Mouse (Mus musculus) testis, postnatal 14 days (tissue): ENCODE data around the gene Olfr39.
"Not testable (repeated sequence)": the region's sequence is repeated elsewhere in the genome, so short reads cannot be mapped to it uniquely, and the experiment has no call there.

Experiments used
- DNase-seq: peaks from one replicate; pipeline ENCODE4 v3.0.0; 2021; ENCODE audit warnings: low spot score

Olfr39 gene

DNA sequence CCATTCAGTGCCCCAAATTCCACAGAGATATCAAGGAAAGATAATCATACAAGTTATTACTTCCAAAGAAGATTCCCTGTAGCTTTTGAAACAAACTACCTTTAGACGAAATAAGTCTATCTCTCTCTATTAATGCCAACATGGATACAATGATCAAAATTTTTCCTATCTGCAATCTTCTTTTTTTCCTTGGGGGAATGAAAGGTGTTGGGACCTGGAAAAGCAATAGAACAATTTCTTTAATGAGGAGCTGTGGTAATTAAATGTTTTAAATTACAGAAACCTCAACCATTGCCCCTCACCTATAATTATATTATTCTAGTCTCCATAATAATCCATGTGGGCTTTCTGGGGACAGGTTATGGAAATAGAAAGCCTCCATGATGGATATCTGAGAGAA lies at the start of gene Olfr39:
Olfr39 (plus strand) TSS at position 301 of the 400 bp plus-strand sequence.
- no peak for DNase-seq

DNA sequence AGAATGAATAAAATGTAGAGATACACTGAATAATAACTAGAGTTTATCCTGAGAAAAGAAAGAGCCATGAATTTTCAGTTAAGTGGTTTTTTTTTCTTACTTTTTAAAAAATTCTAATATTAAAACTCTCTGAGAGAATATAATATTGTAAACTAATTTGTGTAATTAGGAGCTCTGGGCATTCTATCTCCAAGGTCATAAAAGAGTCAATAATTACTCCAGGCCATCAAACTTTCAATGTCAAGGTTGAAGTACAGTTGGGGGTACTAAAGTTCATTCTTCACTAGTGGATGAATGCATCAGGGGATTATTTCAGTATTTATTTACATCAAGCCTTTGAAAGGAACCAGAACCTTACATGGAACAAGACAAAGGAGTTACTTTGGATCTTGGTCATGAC lies 45.3 kb upstream of the Olfr39 start, which contains the start of gene Olfr872:
Olfr872 (plus strand) TSS at position 301 of the 400 bp plus-strand sequence.
- no peak for DNase-seq

GRCm38 (mm10) chr9:20237378-20237777 lies 44.8 kb upstream of the Olfr39 start:
- no peak for DNase-seq

GRCm38 (mm10) chr9:20295562-20295961 lies 13.4 kb downstream of the Olfr39 start:
- not testable (repeated sequence) for DNase-seq

DNA sequence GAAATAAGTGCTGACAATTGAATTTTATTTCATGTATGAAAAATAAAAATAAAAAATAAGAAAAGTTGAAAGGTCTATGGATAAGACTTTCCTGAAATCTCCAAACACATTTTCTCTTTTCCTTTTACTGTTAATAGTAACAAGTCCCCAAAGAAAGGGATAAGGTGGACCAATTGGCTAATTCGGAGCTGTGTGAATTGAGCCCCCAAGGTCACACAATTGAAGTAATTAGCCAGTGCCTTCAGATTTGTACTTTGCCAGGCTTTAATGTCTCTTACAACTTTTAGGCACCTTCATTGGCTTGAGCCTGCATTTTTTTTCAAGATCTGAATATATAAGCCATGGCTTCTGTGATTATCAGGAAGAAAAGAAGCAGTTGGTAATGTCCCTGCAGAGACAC lies 16.1 kb downstream of the Olfr39 start, which contains the start of gene Olfr873:
Olfr873 (plus strand) TSS at position 301 of the 400 bp plus-strand sequence.
- DNase-seq = no peak

DNA sequence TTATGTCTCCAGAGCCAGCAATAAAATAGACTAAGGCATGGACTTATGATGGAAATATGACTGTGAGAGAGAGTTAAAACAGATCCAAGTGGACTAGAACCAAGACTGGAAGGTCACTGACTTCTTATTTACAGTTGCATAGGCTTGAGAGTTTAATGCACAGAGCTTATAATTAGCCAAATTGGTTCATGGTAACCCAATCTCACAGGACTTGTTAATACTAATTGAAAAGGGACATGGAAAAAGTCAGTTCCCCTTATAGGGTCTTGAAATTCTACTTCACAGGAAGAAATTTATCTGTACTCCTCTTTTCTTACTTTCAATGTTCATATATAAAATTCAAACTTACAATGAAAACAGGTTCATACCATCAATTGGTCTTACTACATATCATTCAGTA lies 53.8 kb downstream of the Olfr39 start, which contains the start of gene Olfr18:
Olfr18 (minus strand) TSS at position 101 of the 400 bp plus-strand sequence.
- DNase-seq = no peak
